Mouse (Mus musculus) heart, adult 10 weeks (tissue): Measurements from ENCODE around the gene Gm5935. TPM values are rescaled to one million over a fixed set of nuclear protein-coding genes. Genes with fewer than 3 reads are reported as not detected.

Experiments used
- polyA plus RNA-seq: library from polyadenylated mRNA; stranded (reverse); fragments of 350-450 nt; fragmentation: Illumina TruSeq; extraction: RNeasy Lipid Tissue Mini Kit (QIAGEN cat#74804); gene quantifications from one replicate; pipeline ENCODE4 v1.2.3, GENCODE M21; 2014; ENCODE audit warnings: low read depth, low replicate concordance

The Gm5935 gene
- polyA plus RNA-seq: not detected

DNA sequence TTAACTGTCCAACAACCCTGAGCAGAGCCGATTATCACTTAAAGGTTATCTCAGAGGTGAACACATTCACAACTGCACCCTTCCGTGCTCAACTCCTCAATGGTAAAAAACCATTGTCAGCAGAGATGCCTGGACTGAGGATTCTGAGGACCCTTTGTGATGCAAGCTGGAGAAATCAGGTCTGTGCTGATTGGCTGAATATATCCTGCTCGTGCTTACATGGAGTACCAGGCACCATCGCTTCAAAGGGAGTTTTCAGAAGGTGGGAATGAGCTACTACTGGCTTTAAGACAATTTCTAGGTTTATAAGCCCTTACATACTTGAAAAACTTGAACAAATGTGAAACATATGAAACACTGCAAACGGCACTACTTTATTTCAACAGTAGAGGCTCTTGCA is at the start of gene Gm5935:
Gene Gm5935, minus strand, starts transcription at position 101 of the 400 bp plus-strand sequence.

Other genes starting within 250 kb of the Gm5935 start
- not detected for gene Gm4297, start 200.3 kb downstream of the Gm5935 start, polyA plus RNA-seq